9 mouse cellular contexts compared by ENCODE assay signal in genomic region chr17:28117451-28118209, GRCm38 (mm10). TPM values are rescaled to one million over a fixed set of nuclear protein-coding genes. Genes with fewer than 3 reads are reported as not detected.
DNase-seq lines count a peak whose midpoint lies in the region; ATAC-seq and TF ChIP-seq lines count a peak whose summit lies in the region.
"Had no signal": no experiment of that assay in that cellular context is flagged by ENCODE, and none has a peak within 500 bp of the region (broad histone marks: within the 10 kb centered on the region; RNA-seq: fewer than 3 reads in every experiment).

No protein-coding gene starts in this region.

- peak overlapping the region; percentile 81 for H3K27ac ChIP-seq in gastrocnemius, adult 2 months
- H3K27ac ChIP-seq in embryonic facial prominence, embryonic 13.5 days: no peak overlapping the region
- H3K27ac ChIP-seq in hindbrain, embryonic 11.5 days (ENCODE audit: low read depth, low read length): no peak overlapping the region

- 0 out of 2 replicates have a peak overlapping the region, but pooled peaks have one; percentile 21 for H3K9ac ChIP-seq in embryonic facial prominence, embryonic 13.5 days
- H3K9ac ChIP-seq in hindbrain, embryonic 11.5 days (ENCODE audit: low read depth, low read length): no peak overlapping the region

- intact Hi-C loops in gastrocnemius, adult 2 months (cut with DNase I): no loop called here
- intact Hi-C loops in heart, postnatal 14 days (cut with DNase I): no loop called here

- ATAC-seq in embryonic facial prominence, embryonic 13.5 days (ENCODE audit: insufficient number of reproducible peaks, insufficient read depth, low FRiP score, low TSS enrichment, low read depth): no peak
- ATAC-seq in hindbrain, embryonic 11.5 days (ENCODE audit: low FRiP score): no peak
- ATAC-seq: lung, postnatal 0 days had no signal

- peak overlapping the region; percentile 52 for H3K4me3 ChIP-seq in gastrocnemius, adult 2 months
- H3K4me3 ChIP-seq in embryonic facial prominence, embryonic 13.5 days: no peak overlapping the region
- H3K4me3 ChIP-seq in hindbrain, embryonic 11.5 days (ENCODE audit: low read depth, low read length): no peak overlapping the region

- no peak for TF ChIP-seq CTCF in gastrocnemius, adult 2 months (IDR thresholded peaks at IDR 0.05)

- no peaks in the 10 kb centered on the region for H3K9me3 ChIP-seq in embryonic facial prominence, embryonic 13.5 days
- H3K9me3 ChIP-seq in hindbrain, embryonic 11.5 days (ENCODE audit: control insufficient read depth, low read length): no peaks in the 10 kb centered on the region

- no peaks in the 10 kb centered on the region for H3K27me3 ChIP-seq in embryonic facial prominence, embryonic 13.5 days
- no peaks in the 10 kb centered on the region for H3K27me3 ChIP-seq in hindbrain, embryonic 11.5 days (ENCODE audit: control insufficient read depth, insufficient read depth, low read length)

- H3K36me3 ChIP-seq in embryonic facial prominence, embryonic 13.5 days: no peaks in the 10 kb centered on the region
- H3K36me3 ChIP-seq in hindbrain, embryonic 11.5 days (ENCODE audit: control insufficient read depth, insufficient read depth, low read length): no peaks in the 10 kb centered on the region

- 54% methylated on average over 19 of the region's 19 CpGs for WGBS in embryonic facial prominence, embryonic 13.5 days
- 54% methylated on average over 19 of the region's 19 CpGs for WGBS in hindbrain, embryonic 11.5 days

- no peak overlapping the region for H3K4me2 ChIP-seq in embryonic facial prominence, embryonic 13.5 days
- no peak overlapping the region for H3K4me2 ChIP-seq in hindbrain, embryonic 11.5 days (replicated peaks; ENCODE audit: low read depth, low read length)

- peaks cover 25% of the 10 kb centered on the region for H3K4me1 ChIP-seq in embryonic facial prominence, embryonic 13.5 days
- no peaks in the 10 kb centered on the region; the same call in 1 of the 2 replicates for H3K4me1 ChIP-seq in hindbrain, embryonic 11.5 days (replicated peaks; ENCODE audit: control insufficient read depth, insufficient read depth, low read length)

- DNase-seq in gastrocnemius, adult 2 months: peak; percentile 80
- DNase-seq in gastrocnemius, postnatal 10 days: no peak
- peak; percentile 45 for DNase-seq in Muller cell, postnatal 12 days (ENCODE audit: inconsistent ontology term)
- peak; percentile 47 to 61 for DNase-seq in heart, postnatal 14 days
- DNase-seq in layer of hippocampus, adult 9-10 months (ENCODE audit: low spot score): no peak
- DNase-seq in hindbrain, embryonic 11.5 days (ENCODE audit: low spot score): no peak
- DNase-seq in embryo, embryonic 11 days: no peak

RNA-seq across cellular contexts. Expression of gene Scube3, which starts 24.3 kb away (rescaled TPM):
- under 1 TPM; 0.17 to 0.20 TPM for total RNA-seq in gastrocnemius, adult 2 months (2021)
- total RNA-seq in gastrocnemius, postnatal 10 days (2021): under 1 TPM; 0.56 to 0.63 TPM
- 9.4 and 10.1 TPM in 2 replicates for polyA plus RNA-seq in embryonic facial prominence, embryonic 13.5 days (2015; fragmentation: Nextera tagmentation; extraction: Ambion mirVana)
- 1 to 10 TPM in 1 of 2 experiments, under 1 TPM in 1; 0.46 to 1.4 TPM for total RNA-seq in heart, postnatal 14 days (2021)
- 8.0 and 8.6 TPM in 2 replicates for polyA plus RNA-seq in hindbrain, embryonic 11.5 days (2014; fragmentation: Nextera tagmentation; extraction: Ambion mirVana)

RNA-seq across cellular contexts. Expression of gene Tcp11, which starts 37.2 kb away (rescaled TPM):
- total RNA-seq in gastrocnemius, adult 2 months (2021): not detected
- not detected for total RNA-seq in gastrocnemius, postnatal 10 days (2021)
- polyA plus RNA-seq in embryonic facial prominence, embryonic 13.5 days (2015; fragmentation: Nextera tagmentation; extraction: Ambion mirVana): 1.9 and 2.1 TPM in 2 replicates
- total RNA-seq in heart, postnatal 14 days (2021): not detected
- 0.99 and 1.3 TPM in 2 replicates for polyA plus RNA-seq in hindbrain, embryonic 11.5 days (2014; fragmentation: Nextera tagmentation; extraction: Ambion mirVana)

RNA-seq across cellular contexts. Expression of gene Zfp523, which starts 59.3 kb away (rescaled TPM):
- 10 to 100 TPM; 12.9 to 13.9 TPM for total RNA-seq in gastrocnemius, adult 2 months (2021)
- total RNA-seq in gastrocnemius, postnatal 10 days (2021): 10 to 100 TPM; 24.6 to 26.6 TPM
- 36.6 and 41.2 TPM in 2 replicates for polyA plus RNA-seq in embryonic facial prominence, embryonic 13.5 days (2015; fragmentation: Nextera tagmentation; extraction: Ambion mirVana)
- 10 to 100 TPM; 16.6 to 17.0 TPM for total RNA-seq in heart, postnatal 14 days (2021)
- polyA plus RNA-seq in hindbrain, embryonic 11.5 days (2014; fragmentation: Nextera tagmentation; extraction: Ambion mirVana): 27.6 and 29.5 TPM in 2 replicates

Comparison
In these comparisons a context has a peak if more than half of its experiments do, and no peak if none do; other contexts are left out.
1. DNase-seq: peak in gastrocnemius, adult 2 months (single experiment), Muller cell, postnatal 12 days (single experiment) and heart, postnatal 14 days (2 of 2); none in gastrocnemius, postnatal 10 days (single experiment), layer of hippocampus, adult 9-10 months (single experiment), hindbrain, embryonic 11.5 days (single experiment) and embryo, embryonic 11 days (single experiment).